Mouse (Mus musculus) forebrain, embryonic 16.5 days (tissue): ENCODE data around the gene Tnfrsf18. TPM values are rescaled to one million over a fixed set of nuclear protein-coding genes. Genes with fewer than 3 reads are reported as not detected.

Source experiments
- ATAC-seq: fragments of 200-750 bp; cut with Nextera tagmentation; 2 replicates; pipeline ENCODE4 v1.8.0; 2017; ENCODE audit warnings: mild to moderate bottlenecking, moderate library complexity
- H3K27ac ChIP-seq: fragments of 300-500 bp; sonication (generic); 2 replicates; pipeline ENCODE4 v1.5.1; 2014; ENCODE audit warnings: low read length, control low read depth
- H3K27me3 ChIP-seq: fragments of 300-500 bp; sonication (generic); replicated peaks from 2 replicates; pipeline ENCODE4 v1.6.1; 2014; ENCODE audit warnings: low read length; ENCODE audit not compliant: control insufficient read depth, insufficient read depth
- H3K36me3 ChIP-seq: fragments of 300-500 bp; sonication (generic); 2 replicates; pipeline ENCODE4 v1.6.1; 2014; ENCODE audit not compliant: control insufficient read depth, insufficient read depth
- H3K4me1 ChIP-seq: fragments of 300-500 bp; sonication (generic); replicated peaks from 2 replicates; pipeline ENCODE4 v1.6.1; 2014; ENCODE audit warnings: low read length; ENCODE audit not compliant: control insufficient read depth, insufficient read depth
- H3K4me2 ChIP-seq: fragments of 300-500 bp; sonication (generic); 2 replicates; pipeline ENCODE4 v1.6.1; 2014; ENCODE audit warnings: mild to moderate bottlenecking, low read length, control low read depth
- H3K4me3 ChIP-seq: fragments of 300-500 bp; sonication (generic); replicated peaks from 2 replicates; pipeline ENCODE4 v1.5.1; 2014; ENCODE audit warnings: mild to moderate bottlenecking, low read length, control low read depth
- H3K9ac ChIP-seq: fragments of 300-500 bp; sonication (generic); replicated peaks from 2 replicates; pipeline ENCODE4 v1.6.1; 2014; ENCODE audit warnings: low read depth, low read length, control low read depth
- H3K9me3 ChIP-seq: fragments of 300-500 bp; sonication (generic); 2 replicates; pipeline ENCODE4 v1.6.1; 2016; ENCODE audit warnings: low read length; ENCODE audit not compliant: control insufficient read depth
- WGBS: fragments of 180-500 bp; shearing (Covaris S2); extraction: QIAGEN DNeasy Blood & Tissue Kit; methylation state at CpG from one replicate; pipeline ENCODE4 v1.1.7; 2014; 5-methylcytosine and 5-hydroxymethylcytosine counted together
- polyA plus RNA-seq: library from polyadenylated mRNA; unstranded; fragments of >200 nt; fragmentation: Nextera tagmentation; extraction: Ambion mirVana; gene quantifications from 2 replicates; pipeline ENCODE4 v1.2.1, GENCODE M21; 2015

Gene Tnfrsf18
- polyA plus RNA-seq, 1 experiment from 2014 or later, result 1.5 TPM

DNA sequence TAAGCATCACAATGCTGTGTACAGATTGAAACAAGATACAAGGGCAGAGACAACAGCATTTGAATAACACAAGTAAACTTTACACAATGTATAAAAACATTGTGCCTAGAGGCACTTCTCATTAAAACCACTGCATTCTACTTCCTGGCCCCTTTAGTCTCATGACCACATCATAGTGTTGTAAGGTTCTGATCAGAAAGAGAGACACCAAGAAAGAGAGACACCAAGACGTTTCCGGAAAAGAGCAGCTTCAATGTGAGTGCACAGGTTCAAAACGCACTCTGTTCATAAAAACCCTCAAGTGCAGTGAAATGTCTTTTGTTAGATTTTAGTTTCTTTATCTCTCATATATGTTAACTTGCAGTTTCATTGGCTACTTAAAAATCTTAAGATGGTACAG lies 21.9 kb upstream of the Tnfrsf18 start:
- 95% methylated on average over 3 of the region's 3 CpGs for WGBS
- Histone ChIP-seq H3K9ac (no peak overlapping the region), H3K27me3 (no peaks in the 10 kb centered on the region), H3K27ac (no peak overlapping the region), H3K9me3 (no peaks in the 10 kb centered on the region), H3K36me3 (peaks cover 60% of the 10 kb centered on the region), H3K4me1 (no peaks in the 10 kb centered on the region), H3K4me2 (no peak overlapping the region), H3K4me3 (no peak overlapping the region)
- ATAC-seq, result no peak

GRCm38 (mm10) chr4:156008369-156008768 lies 17.6 kb upstream of the Tnfrsf18 start:
- ATAC-seq, result no peak
- no peaks in the 10 kb centered on the region for H3K9me3 ChIP-seq
- H3K4me2 ChIP-seq, result no peak overlapping the region
- 95% methylated on average over 4 of the region's 4 CpGs for WGBS
- no peaks in the 10 kb centered on the region for H3K27me3 ChIP-seq
- H3K9ac ChIP-seq, result no peak overlapping the region
- H3K4me1 ChIP-seq, result no peaks in the 10 kb centered on the region
- H3K4me3 ChIP-seq, result no peak overlapping the region
- peaks cover 52% of the 10 kb centered on the region for H3K36me3 ChIP-seq
- H3K27ac ChIP-seq, result no peak overlapping the region

- no peaks in the 10 kb centered on the region for H3K27me3 ChIP-seq
- no peaks in the 10 kb centered on the region for H3K9me3 ChIP-seq
- H3K4me2 ChIP-seq, result no peak within 1 kb of the TSS
- no peak within 1 kb of the TSS for H3K4me3 ChIP-seq
- H3K9ac ChIP-seq, result no peak within 1 kb of the TSS
- ATAC-seq, result no peak
- 86% methylated on average over 8 of the region's 8 CpGs for WGBS
- H3K36me3 ChIP-seq, result peaks cover 23% of the 10 kb centered on the region
- no peaks in the 10 kb centered on the region for H3K4me1 ChIP-seq
- no peak within 1 kb of the TSS for H3K27ac ChIP-seq
Measured at GRCm38 (mm10) chr4:156013637-156014036, 12.3 kb upstream of the Tnfrsf18 start, which contains the start of gene Tnfrsf4. Tnfrsf4 (plus strand) TSS chr4:156013843.

DNA sequence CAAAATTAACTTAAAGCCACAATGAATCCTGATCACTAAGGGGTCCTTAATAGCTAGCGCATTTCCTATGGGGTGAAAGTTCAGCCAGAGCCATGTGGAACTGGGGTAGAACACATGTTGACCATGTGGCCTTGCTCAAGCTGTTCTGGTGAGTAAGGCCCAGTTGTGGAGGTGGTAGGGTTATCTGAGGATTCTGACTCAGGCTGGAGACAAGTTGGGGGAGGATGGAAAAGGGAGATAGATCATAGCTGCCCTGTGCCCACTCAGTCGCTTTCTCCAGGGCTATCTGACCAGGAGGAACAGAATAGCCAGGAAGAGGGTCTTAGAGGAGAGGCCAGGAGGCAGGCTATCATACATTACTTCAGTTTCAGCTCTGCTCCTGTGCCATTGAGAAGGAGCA lies 11.5 kb upstream of the Tnfrsf18 start:
- peaks cover 15% of the 10 kb centered on the region for H3K36me3 ChIP-seq
- no peaks in the 10 kb centered on the region for H3K27me3 ChIP-seq
- ATAC-seq, result no peak
- no peak overlapping the region for H3K4me2 ChIP-seq
- H3K4me3 ChIP-seq, result no peak overlapping the region
- H3K27ac ChIP-seq, result no peak overlapping the region
- no peak overlapping the region for H3K9ac ChIP-seq
- H3K9me3 ChIP-seq, result no peaks in the 10 kb centered on the region
- H3K4me1 ChIP-seq, result no peaks in the 10 kb centered on the region
- WGBS, result 85% methylated on average over 2 of the region's 2 CpGs

DNA sequence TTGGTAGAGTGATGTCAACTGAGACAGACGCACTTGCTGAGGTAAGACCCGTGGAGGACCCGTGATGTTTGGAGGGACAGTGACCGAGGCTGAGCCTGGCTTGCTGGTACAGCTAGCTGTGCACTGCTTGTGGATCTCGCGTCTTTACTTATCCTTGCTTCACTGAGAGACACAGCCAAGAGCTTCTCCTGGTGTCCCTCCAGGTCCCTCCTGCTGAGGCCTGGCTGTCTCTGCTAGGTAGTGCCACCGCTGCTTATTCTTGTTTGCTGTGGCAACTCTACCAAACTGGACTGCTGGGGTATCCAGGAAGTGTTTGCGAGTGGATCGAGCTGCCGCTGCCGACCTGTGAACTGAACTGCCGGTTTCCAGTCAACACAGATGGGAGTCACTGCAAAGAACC lies 6.2 kb upstream of the Tnfrsf18 start:
- 91% methylated on average over 12 of the region's 12 CpGs for WGBS
- H3K27ac ChIP-seq, result no peak overlapping the region
- no peak overlapping the region for H3K4me3 ChIP-seq
- H3K9me3 ChIP-seq, result no peaks in the 10 kb centered on the region
- ATAC-seq, result no peak
- H3K9ac ChIP-seq, result no peak overlapping the region
- H3K4me1 ChIP-seq, result no peaks in the 10 kb centered on the region
- H3K4me2 ChIP-seq, result no peak overlapping the region
- H3K36me3 ChIP-seq, result no peaks in the 10 kb centered on the region
- no peaks in the 10 kb centered on the region for H3K27me3 ChIP-seq

GRCm38 (mm10) chr4:156021381-156021780 lies 4.6 kb upstream of the Tnfrsf18 start:
- no peaks in the 10 kb centered on the region for H3K4me1 ChIP-seq
- H3K36me3 ChIP-seq, result no peaks in the 10 kb centered on the region
- ATAC-seq, result no peak
- H3K27me3 ChIP-seq, result no peaks in the 10 kb centered on the region
- no peaks in the 10 kb centered on the region for H3K9me3 ChIP-seq
- H3K4me3 ChIP-seq, result no peak overlapping the region
- no peak overlapping the region for H3K27ac ChIP-seq
- H3K9ac ChIP-seq, result no peak overlapping the region
- WGBS, result 89% methylated on average over 3 of the region's 3 CpGs
- no peak overlapping the region for H3K4me2 ChIP-seq

DNA sequence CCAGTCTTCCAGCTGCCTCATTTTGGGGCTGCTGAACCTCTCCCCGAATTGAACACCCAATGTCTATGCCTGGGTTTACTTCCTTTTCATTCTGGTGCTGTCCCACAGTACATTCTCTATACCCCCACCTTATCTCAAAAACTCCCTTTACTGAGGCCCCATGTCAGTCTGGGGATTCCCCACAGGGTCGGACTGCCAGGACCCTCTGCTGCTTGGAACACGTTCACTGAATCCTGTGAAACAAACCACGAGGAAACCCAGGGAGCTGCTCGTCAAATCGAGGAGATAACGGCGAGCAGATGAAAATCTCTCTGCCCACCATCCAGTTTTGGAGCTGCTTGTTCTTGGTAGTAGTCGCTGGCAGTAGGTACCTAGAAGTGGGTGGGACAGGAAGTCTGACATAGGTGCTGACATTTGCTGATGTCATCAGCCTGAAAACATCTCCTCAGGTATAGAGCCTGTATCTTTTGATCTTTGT lies 4.0 kb upstream of the Tnfrsf18 start:
- ATAC-seq, result no peak
- H3K27ac ChIP-seq, result no peak overlapping the region

DNA sequence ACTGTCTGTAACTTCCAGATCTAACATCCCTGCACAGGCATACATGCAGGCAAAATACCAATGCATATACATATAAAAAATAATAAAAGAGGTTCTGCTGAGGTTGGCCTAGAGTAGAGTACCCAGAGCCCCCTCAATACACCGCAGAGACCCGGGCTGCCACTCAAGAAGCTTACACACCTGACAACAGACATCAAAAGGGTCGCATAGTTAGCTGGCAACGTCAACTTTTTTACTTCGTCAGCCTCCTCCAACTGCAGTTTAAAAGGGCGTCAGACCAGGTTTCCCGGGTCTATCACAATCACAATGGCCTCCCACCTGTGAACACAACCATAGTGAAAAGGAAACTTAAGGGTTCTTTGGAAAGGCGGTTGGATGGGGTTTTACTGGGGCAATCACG lies 2.4 kb upstream of the Tnfrsf18 start:
- Histone ChIP-seq H3K27ac (no peak overlapping the region), H3K9me3 (no peaks in the 10 kb centered on the region), H3K4me1 (no peaks in the 10 kb centered on the region), H3K4me2 (no peak overlapping the region), H3K9ac (no peak overlapping the region), H3K4me3 (no peak overlapping the region), H3K27me3 (no peaks in the 10 kb centered on the region), H3K36me3 (no peaks in the 10 kb centered on the region)
- ATAC-seq, result no peak
- WGBS, result 84% methylated on average over 9 of the region's 9 CpGs

More for the DNA sequence above, 4.0 kb upstream of the Tnfrsf18 start:
- Histone ChIP-seq H3K36me3 (no peaks in the 10 kb centered on the region), H3K4me2 (no peak overlapping the region), H3K9ac (no peak overlapping the region), H3K4me1 (no peaks in the 10 kb centered on the region), H3K27me3 (no peaks in the 10 kb centered on the region), H3K4me3 (no peak overlapping the region), H3K9me3 (no peaks in the 10 kb centered on the region)
- 85% methylated on average over 9 of the region's 9 CpGs for WGBS

DNA sequence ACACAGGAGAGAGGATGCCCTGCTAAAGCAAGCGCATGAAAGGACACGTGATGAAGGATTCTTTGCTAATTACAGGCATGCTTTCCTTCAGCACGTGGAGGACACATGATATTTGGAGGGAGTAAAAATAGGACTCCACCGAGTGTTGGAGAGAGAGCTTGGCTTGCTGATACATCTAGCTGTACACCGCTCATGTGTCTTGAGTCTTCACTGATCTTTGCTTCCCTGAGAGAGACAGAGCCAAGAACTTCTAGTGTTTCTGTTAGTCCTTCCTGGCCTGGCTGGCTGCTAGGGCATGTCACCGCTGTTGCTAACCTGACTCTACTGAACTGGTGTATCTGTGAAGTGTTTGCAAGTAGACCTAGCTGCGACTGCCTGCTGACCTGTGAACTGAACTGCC lies 1.8 kb upstream of the Tnfrsf18 start:
- WGBS, result 97% methylated on average over 7 of the region's 7 CpGs
- ATAC-seq, result no peak
- no peaks in the 10 kb centered on the region for H3K27me3 ChIP-seq

GRCm38 (mm10) chr4:156028580-156028979 lies 2.6 kb downstream of the Tnfrsf18 start:
- no peak overlapping the region for H3K4me3 ChIP-seq
- WGBS, result 90% methylated on average over 7 of the region's 7 CpGs
- H3K9me3 ChIP-seq, result no peaks in the 10 kb centered on the region
- peaks cover 21% of the 10 kb centered on the region for H3K4me1 ChIP-seq
- H3K27me3 ChIP-seq, result no peaks in the 10 kb centered on the region
- no peak overlapping the region for H3K27ac ChIP-seq
- no peak overlapping the region for H3K9ac ChIP-seq
- no peaks in the 10 kb centered on the region for H3K36me3 ChIP-seq
- no peak for ATAC-seq
- no peak overlapping the region for H3K4me2 ChIP-seq

More for the DNA sequence above, 1.8 kb upstream of the Tnfrsf18 start:
- Histone ChIP-seq H3K4me1 (no peaks in the 10 kb centered on the region), H3K27ac (no peak overlapping the region), H3K36me3 (no peaks in the 10 kb centered on the region), H3K9me3 (no peaks in the 10 kb centered on the region), H3K9ac (no peak overlapping the region), H3K4me3 (no peak overlapping the region), H3K4me2 (no peak overlapping the region)
